Mouse (Mus musculus): Measurements from ENCODE around the gene Glrp1.

Glrp1 gene

DNA sequence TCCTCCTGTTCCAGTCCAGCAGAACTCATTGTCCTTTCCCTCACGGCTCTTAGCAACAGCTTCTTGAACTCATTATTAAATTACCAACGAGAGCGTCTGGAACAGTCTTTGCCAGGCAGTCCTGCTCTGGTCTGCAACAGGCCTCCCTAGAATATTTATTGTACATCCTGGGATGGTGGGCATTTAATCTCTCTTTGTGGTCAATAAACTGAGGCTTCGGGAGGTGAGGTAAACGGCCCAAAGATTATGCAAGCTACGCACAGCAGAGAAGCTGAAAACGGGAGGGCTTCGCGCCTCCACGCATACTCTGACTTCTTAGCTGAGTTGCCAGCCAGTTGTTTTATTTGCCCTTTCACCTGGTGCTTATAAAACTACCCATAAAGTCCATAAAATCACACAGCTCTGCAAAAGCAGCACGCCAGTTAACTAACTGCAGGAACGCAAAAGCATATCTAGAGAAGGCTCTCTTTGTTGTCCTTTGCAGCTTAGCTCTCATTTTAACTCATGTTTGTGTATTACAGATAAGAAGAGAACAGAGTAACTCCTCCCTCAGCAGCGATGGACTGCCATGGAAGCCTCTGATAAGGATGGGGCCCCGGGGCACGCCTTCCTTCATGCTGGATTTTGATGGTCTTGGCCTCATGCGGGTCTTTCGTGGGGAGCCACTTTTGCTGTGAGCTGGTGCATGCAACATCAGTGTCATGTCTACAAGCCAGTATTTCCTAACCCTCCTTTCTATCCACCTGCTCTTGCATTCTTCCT lies 18.1 kb downstream of the Glrp1 start:
- no peak for DNase-seq

DNA sequence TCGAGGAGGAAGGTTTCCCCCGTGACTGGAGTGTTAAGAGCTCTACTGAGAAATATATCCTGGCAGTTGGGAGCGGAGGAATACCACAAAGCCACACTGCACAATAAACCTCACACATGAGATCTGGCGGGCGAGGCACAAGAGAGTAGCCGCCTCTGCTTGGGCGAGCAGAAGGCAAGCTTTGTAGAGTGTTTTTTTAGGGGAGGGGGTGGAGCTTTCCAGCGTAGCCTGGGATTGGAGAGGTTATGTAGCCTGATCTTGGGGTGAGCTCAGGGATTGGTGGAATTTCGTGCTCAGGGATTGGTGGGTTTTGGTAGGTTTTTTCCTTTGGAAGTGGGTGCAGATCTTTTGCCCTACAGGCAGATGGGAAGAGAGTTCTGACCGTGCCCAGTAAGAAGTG lies 19.7 kb downstream of the Glrp1 start:
- no peak for DNase-seq

DNA sequence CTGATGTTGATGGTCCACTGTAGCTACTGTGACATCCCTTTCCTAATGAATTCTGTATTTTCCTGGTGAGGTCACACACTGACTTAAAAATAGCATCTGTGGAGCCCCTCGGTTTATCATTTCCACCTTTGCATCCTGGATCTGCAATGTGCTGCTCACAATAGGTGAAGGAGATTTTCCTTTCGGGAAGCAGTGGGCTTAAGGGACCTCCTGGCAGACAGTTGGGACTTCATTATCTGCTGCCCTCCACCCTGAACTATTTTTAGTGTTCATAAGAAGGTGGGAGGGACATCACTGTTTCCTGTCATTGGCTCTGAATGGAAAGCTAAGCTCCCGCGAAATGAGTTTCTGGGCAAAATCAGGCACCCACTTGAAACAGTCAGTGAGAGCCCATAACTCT lies 20.9 kb downstream of the Glrp1 start:
- no peak for DNase-seq

DNA sequence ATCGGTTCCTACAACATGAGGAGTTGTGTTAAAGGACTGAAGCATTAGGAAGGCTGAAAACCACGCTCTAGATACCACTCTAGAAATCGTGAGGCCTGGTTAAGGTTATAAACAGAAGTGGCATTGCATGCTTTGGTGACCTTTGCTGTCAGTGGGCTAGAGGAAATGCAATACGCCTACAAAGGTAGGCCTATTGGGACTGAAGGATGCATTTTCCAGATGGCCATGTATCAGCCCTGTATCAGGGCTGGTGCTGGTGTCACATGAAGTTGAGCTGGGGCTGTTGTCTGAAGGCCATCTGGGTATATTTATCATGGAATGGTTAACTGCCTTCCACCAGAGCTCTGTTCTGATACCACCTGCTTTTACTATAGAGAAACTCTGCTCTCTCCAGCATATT lies 23.5 kb downstream of the Glrp1 start:
- DNase-seq: no peak

DNA sequence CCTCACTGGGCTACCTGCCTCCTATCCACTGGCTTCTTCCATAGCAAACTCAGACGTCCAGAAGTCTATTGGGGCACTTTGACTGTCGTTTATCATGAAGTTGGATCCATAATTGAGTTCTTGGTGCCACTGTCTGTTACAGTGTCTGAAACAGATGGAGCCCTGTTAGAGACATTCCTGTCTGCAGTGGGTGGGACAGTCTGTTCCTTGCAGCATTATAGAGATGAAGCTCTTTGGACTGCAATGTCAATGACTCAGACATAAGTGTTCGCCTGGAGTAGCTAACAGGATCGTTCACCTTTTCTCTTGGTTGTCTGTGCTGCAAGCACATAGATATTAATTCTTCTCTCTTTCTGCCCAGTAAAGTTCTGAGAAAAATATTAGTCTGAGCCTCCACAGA lies 25.8 kb downstream of the Glrp1 start:
- DNase-seq: no peak

DNA sequence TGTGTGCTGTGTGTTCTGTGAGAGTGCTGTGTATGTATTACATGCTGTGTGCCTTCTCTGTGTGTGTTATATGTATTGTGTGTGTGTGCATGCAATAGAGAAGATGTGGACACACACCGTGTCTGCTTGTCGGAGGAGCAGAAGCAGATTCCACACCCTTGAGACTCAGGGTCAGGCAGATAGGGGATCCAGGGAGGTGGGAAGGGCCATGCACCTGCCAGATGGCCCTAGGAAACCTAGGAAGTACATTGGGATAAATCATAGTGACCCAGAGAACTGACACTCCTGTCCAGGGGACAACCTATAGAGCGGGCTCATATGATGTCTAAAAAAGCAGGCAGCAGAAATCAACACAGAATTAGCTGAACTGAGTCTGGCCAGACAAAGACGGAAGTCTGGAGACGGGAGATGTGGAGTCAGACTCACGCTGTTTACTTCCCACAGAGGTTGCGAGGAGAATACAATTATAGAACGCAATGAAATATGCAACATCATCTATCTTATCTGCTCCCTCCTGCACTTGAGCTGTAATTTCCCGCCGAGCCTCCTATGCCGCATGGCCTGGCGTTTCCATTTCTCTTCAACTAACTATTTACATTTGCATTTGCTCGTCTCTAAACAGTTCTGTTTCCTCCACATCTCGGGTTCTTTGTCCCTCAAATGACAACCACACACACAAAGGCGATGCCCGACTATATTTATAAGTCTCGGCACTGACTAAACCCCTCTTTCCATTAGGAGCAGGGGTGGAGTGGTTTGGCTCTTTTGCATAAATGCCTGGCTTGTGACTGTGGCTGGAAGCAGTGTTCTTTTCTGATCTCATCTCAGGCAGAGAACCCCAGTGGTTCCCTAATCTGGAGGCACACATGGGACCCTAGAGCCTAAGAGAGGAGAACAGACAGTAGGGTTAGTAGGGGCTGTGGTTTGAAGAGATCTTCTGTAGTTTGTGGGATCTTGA lies 27.4 kb downstream of the Glrp1 start:
- no peak for DNase-seq

DNA sequence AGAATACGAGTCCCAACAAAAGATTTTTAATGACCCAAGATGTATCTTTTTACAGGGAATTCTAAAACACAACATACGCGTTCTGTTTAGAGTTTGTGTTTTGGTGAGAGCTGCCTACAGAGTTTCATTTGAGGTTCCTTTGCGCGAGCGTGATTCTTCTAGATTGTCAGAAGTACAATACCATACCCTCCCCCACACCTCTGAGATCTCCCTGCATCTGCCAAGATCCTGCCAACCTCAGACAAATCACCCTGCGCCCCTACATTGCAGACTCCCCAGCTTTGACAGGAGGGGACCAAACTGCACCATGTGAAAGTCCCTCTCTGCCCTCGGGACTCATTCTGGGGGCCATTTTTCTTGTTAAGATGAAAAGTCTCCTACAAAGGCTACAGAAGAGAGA lies 29.3 kb downstream of the Glrp1 start:
- no peak for DNase-seq

DNA sequence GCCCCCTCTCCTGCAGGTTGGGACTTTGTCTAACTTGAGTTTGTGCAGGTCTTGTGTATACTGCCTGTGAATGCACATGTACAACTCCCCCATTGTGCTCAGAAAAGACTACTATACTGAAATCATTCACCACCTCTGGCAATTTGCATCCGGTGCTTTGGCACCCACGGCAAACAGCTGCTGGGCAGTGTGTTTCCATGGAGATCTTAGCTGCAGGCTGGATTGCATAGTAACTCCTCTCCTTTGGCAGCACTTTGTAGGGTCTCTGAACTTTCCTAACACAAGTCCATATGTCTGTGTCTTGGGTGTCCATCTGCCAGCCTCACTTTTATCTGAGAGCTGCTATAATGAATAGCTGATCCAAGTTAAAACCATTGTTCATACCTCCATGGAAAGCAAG lies 31.7 kb downstream of the Glrp1 start:
- peak in 1 of 2 experiments; percentile 27 for DNase-seq

DNA sequence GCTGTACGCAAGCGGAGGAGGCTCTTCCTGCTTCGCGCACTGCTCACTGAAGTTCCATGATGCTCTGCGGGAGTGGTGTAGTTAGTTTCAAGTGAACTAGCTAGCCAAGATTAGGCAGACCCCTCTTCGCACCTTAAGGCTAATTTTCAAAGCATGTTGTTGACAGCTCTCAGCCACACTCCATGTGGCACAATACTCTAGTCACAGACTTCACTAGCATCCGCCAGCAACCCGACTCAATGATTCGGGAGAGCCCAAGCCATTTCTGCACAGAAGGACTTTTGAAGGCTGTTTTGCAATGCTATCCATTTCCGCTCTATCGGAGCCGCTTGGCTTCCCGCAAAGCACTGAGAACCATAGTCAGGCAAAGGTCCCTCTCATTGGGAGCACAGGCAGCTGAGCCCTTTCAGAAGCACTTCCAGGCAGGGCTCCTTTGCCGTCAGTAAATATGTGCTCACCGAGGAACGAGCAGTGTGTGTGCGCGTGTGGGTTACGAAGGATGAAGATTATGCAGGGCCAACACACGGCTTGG lies 33.2 kb downstream of the Glrp1 start:
- DNase-seq: no peak

DNA sequence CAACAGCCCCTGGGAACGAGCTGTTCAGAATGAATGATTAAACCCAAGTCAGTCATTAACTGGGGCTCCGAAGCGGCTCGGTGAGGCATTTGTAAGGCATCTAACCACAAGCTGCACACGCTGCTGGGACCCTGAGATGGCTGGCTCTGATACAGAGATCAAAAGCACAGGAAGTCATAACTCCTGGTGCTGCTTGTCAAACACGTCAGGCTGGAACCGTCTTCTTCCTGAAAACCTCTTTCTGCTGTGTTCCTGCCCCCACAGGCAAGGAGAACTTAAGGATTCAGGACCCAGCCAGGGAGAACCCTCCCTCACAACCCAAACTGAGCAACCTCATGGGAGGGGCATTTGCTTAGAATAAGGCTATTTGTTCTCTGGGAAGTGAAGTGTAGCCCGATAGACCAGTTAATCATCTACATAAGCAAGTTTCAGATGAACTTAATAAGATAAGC lies 34.3 kb downstream of the Glrp1 start:
- DNase-seq: no peak

DNA sequence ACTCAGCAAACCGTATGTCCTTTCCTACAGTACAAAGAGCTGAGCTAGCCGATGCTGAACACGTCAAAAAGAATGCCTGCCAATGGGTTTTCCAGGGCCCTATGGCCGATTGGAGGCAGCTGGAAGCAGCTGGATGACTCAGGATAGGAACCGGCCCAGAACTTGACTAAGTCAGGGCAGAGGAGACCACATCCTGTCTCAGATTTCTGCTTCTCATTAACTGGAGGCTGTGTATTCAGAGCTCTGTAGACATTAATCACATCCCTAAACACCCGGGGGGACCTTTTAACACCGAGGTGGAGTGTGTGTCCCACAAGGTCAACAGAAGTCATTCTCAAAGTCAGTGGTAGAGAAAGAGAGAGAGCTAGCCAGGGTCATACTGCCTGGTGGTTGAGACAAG lies 35.3 kb downstream of the Glrp1 start:
- DNase-seq: no peak

DNA sequence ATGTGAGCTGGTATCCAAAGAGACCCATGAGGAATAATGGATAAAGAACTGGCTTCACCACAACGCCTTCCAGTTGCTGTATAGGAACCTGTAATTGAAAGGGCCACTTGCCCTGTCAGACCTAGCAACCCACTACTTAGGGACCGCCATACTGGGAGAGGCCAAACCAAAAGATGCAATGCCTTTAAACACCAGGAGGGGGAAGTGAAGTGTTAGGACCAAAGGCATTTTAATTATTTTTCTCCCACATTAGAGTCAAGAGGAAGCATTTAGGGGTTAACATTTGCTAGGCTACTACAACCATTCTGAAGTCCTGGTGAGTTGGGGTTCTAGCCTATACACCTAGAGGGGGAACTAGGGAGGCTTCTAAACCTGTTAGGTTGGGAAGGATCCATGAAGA lies 36.0 kb downstream of the Glrp1 start:
- no peak for DNase-seq

DNA sequence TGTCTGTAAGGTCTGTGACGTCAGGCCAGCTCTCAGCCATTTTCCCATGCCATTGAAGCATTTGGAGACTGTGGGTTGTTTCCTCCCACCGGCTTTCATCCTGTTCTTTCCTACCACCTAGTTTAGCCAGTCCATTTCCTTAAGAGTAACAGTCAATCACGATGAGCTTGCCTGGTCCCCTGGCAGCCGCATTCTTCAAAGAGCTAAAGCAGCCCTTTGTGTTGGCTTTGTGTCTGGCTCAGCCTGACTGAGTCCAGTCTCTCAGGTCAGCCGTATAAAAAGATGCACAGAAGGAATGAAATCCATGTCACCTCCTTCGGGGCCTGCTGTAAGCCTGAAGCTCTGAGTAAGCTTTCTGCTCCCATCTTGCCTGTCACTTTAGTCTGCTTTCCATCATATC lies 37.6 kb downstream of the Glrp1 start:
- no peak for DNase-seq

DNA sequence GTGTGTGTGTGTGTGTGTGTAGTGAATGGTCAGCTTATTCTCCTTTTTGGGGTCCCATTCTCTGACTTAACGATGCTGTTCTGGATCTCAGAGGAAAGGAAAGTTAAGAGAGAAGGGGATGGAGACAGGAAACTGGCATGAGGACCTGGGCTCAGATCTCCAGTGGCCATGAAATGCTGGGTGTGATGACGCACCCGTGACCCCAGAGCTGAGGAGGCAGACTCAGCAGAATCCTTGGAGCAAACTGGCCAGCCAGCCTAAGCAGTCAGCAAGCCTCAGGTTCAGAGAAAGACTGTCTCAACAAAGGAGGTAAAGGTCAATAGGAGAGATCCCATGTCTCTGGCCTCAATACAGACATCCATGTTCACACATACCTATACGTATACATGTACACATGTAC lies 40.1 kb downstream of the Glrp1 start:
- no peak for DNase-seq

DNA sequence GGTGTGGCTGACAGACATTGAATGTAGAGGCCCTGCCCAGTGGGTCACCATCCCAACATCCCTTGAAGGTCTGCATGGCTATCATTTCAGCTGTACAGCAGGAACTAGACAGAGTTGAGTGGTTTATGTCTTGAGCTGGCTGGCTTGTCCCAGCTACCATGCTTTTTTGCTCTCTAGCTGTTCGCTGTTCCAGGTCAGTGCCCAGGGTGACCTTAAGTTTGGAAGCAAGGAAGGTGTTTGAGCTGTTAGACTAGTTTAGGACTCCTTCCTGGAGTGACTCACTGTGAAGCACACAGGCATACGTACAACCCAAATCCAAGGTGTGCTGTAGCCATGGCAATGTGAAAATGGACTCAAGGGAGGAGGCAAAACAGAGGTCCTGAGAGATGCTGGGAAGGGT lies 41.5 kb downstream of the Glrp1 start:
- DNase-seq: no peak

DNA sequence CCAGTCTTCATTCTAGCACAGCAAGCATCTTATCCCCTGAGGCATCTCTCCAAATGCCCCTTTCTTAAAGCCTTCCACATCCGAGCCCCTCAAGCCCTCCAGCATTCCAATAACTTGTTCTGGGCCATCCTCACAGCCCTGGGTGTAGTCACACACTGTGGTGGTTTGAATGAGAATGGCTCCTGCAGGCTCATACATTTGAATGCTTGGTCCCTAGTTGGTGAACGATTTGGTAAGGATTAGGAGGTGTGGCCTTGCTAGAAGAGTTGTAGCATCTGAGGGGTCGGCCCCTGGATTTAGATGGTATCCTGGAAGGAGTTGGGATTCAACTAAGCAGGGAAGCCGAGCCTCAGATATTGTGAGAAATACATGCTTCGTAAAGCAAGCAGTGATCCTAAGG lies 42.0 kb downstream of the Glrp1 start:
- no peak for DNase-seq

DNA sequence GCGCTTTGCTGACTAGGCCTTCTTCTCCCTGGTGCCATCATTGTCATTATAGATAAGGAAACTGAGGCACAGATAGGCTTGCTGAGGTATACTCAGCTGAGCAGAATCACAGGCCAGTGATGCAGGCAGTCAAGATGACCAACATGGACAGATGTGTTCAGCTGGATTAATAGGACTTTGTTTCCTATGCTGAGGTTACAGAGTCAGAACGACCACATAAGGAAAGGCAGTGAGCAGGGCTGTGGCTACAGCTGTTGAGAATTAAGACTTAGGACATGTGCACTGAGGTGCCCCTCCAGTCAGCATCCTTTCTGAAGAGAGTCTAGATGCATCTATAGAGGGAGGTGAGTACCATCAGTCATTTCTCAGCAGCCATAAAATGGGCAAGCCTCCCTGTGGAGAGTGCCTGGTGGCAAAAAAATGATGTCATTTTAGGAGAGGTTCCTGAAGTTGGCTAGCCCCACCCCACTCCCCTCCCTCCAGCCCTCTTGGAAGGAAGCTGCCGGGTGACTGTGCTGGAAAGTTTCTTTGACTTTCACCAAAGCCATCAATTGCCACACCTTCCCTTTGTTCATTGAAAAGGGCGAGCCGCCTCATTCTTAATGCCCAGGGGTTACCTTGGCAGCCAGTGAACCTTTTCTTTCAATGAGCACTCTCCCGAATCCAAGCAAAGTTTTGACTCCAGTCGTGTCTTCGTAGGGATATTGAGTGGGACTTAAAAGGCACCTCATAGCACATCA lies 43.4 kb downstream of the Glrp1 start:
- DNase-seq: no peak

DNA sequence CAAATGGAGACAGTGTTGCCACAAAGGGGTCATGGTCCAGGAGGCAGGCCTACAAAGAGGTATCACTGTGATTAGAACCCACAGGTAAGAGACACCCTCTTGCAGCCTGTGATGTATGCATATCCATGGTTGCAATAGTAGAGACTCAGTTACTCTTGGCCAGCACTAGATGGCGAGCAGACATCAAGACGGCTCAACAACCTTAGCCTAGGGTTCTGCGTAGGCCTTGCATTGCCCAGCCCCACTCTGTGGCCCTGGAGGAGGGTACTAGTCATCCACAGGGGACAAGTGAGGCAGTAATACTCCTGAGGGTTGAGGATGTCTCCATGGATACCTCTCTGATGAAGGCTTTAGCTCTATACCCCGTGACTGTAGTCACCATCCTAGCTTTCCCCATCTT lies 44.1 kb downstream of the Glrp1 start:
- DNase-seq: peak; percentile 33 to 37

DNA sequence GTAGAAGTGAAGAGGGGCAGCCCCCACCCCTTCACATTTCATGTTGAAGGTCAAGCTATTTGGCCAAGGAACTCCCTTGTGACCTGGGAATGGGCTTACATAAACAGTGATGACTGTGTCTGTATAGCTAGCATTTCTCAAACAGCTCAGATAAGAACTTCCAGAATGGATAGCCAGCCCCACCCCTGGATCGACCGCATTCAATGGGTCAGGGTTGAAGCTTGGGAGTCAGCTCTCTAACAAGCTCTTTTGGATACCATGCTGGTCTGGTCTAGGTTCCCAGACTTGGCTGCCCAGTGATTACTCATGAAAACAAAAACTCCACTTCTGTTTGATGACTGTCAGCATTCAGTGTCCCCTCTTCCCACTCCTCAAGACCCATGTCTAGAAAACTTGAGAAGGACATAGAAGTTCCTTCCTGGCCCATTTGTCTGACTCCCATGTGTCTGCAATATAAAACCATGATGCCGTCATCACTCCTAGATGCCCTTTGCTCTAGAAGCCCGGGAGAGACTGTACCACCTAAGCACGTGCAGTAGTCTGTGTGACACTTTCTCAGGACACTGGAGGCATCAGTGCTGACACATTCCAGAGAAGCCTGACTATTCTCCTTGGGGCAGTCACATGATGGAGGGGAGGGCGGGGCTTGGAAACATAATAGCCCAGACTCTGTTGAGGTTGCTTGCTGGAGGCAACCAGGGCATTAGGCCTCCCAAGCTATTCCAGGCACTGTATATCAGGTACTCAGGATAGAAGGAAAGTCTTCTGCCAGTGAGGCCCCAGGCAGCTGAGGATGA lies 45.6 kb downstream of the Glrp1 start:
- no peak for DNase-seq

DNA sequence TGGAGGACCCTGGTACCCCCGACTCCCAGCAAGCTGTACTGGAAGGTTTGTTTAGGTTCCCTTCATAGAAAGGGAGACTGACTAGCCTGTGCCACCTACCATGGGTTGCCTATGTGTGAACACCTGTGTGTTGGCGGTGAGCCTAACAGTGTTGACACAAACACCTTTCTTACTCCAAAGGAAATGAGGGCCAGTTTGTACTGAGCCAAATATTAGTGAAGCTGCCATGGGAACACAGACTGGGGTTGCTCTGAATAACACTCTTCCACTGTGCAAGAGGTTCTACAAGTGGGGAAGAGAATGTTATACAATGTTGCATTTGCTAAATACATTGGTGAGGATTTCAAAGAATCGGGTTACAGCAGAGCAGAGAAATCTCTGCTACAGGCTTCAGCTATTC lies 46.6 kb downstream of the Glrp1 start:
- DNase-seq: no peak

DNA sequence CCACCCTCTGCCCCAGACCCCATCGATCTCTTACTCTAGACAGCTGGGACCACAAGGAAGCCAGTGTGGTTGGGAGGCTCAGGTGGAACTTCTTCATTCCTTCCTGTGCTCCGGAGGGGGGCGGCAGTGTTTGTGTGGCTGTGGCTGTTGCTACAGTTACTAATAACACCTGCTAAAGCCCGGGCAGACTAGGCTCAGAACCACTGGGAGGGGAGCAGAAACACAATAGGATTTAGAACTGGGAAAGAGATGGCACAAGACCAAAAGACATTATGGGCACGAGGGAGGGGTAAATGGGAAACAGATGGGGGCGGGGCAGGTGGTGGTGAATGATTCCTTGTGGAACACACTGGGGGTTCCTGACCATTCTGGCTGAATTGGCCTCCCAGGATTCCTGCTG lies 47.4 kb downstream of the Glrp1 start:
- DNase-seq: no peak

DNA sequence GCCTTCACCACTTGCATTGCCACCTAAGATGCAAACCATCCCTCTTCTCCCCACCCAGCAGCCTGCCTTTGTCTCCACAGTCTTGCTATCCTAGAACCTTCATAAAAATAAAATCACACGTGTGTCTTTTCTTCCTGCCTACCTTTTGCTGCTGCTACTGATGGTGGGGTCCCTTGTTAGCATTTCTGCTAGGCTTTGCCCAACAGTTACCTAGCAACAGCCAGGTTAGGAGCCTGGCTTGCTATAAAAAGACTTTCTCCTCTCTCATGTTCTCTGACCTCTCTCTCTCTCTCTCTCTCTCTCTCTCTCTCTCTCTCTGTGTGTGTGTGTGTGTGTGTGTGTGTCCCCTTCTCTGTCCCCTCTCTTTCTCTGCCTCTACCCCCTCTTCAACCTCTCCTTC lies 48.8 kb downstream of the Glrp1 start:
- no peak for DNase-seq

Measured in cerebellum, postnatal 10 days (tissue).